Mouse (Mus musculus) hematopoietic stem cell, adult 5-6 weeks (primary cell): ENCODE data around the gene Gpatch2l. TPM values are rescaled to one million over a fixed set of nuclear protein-coding genes. Genes with fewer than 3 reads are reported as not detected.

Experiments
- ATAC-seq, 2 experiments: fragments of 125-278 bp in 1 of 2; replicated peaks in 1 of 2; 2 replicates each; pipeline ENCODE4 v1.8.0; 2016 to 2017; ENCODE audit warnings: inconsistent platforms in 2 of 2, mild to moderate bottlenecking in 2 of 2, moderate number of reproducible peaks in 2 of 2, low read depth in 1 of 2, moderate TSS enrichment in 1 of 2; ENCODE audit not compliant: low FRiP score in 2 of 2, poor library complexity in 2 of 2, severe bottlenecking in 2 of 2, insufficient read depth in 1 of 2, low TSS enrichment in 1 of 2
- total RNA-seq: library from RNA; stranded (forward); fragments of 172-1452, 232-1000 nt; gene quantifications from 2 replicates; pipeline ENCODE4 v1.2.3, GENCODE M21; 2017

The Gpatch2l gene
- total RNA-seq, 1 experiment from 2014 or later = 33.6 TPM

DNA sequence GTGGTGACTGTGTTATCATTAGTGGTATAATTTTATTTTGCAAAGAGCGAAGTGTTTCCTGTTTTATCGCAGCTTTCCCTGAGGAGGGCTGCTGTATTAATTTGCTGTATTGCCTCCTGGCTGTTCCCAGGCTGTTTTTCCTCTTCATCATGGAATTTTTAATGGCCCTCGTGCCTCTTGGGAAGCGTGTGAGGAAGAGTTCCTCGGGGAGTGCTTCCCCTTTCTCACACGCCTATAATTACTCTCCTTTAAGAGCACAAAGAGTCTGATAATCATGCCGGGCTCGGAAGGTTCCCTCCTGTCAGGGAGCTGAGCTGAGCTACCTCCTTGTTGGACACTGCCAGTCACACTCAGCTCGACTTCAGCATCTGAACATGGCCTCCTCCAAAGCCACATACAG lies 30.0 kb downstream of the Gpatch2l start:
- no peak for ATAC-seq

DNA sequence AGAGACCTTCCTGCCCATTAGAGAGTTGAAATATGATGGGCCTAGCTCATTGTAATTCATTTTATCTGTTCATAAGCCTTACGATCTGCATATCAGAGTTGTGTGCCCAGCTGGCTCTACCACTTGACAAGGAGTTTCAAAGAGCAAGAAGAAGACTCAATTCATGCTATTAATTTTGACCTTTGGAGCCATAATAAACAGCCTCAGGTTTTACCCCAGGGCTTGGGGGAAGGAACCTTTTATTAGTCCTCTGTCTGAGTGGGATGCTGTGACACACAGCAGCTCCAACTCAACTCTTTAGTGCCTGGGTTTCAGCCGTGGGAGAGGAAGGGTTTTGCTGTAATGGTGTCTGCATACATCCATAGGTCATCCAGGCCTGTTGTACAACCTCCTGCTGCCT lies 32.6 kb downstream of the Gpatch2l start:
- ATAC-seq = no peak

DNA sequence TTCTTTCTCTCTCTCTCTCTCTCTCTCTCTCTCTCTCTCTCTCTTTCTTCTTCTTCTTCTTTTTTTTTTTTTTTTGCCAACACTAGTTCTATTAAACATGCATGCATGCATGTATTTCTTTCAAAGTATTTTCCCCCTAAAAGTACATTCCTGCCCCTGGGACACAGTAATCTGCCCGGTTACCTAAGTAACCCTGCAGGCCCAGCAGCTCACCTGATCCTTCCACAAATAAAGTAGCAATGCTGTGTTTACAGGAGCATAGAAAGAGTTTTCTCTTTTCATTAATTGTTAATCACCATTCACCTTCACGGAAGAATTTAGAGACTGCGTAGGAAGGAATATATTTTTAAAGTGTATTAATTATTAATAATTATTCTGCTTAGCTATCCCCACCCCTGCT lies 34.1 kb downstream of the Gpatch2l start:
- no peak for ATAC-seq

DNA sequence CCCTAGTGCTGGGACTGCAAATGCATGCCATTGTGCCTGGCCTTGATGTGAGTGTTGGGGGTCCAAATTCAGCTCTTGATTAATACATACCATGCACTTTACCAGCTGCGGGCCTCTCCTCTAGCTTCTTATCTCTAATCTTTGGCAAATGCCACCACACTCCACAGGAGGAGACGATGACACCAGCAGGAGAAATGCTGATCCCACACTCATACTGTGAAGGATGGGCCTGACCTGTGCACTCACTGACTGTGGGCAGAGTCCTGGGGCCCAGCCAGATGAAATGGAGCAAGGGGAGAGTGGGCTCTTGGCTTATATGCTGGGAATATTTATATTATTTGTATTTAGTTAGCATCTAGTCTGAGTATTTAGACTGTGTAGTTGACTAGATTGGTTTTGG lies 34.8 kb downstream of the Gpatch2l start:
- ATAC-seq = no peak

DNA sequence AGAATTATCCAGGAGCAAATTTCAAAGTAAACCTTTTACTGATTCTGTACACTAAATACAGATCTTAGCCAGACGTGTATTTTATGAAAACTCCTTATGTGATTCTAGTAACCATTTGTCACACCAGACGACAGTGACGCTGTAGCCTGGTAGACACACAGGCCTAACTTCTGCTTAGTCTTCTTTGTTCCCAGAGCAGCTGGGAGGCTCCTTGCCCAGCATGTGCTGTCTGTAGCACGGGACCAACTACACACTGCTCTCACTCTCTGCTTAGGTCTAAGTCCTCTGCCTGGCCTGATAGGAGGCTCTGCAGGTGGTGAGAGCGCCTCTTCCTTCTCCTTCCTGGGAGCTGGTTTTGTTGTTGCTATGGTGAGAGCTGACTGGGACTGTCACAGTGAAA lies 35.2 kb downstream of the Gpatch2l start:
- ATAC-seq = no peak

DNA sequence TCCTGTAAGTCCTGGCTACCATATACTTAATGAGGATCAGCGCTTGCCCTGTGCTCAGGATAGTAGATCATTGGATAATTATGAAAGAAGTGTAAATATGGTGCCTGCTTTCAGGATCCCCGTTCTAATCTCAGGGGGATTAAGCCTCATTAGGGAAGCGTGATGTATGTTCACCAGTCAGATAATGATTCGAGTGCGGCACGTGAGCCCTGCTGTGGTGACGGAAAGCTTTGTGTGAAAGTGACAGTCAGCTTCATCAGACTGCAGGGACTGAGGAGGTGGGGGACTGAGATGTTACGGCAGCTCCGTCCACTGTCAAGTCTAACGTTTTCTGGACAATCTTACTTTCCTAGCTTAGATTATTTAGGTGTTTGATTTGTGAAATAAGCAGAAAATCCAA lies 38.3 kb downstream of the Gpatch2l start:
- ATAC-seq = no peak

- ATAC-seq = no peak
These were observed 44.0 kb downstream of the Gpatch2l start for GRCm38 (mm10) chr12:86285704-86286103.

DNA sequence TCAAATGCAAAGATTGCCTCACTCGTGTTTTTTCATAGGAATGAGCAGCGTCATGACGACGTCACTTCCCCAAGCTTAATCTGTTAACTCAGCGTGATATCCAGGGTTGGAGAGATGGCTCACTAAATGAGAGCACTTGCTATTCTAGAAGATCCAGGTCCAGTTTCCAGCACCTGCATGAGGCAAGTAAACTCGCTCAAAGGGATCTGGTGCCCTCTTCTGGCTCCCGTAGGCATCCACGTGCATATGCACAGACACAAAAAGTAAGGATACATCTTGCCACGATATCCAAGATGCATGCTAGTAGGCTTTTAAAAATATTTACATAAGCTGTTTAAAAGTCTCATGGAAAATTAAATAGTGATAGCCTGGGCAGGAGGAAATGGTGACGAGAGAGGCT lies 55.8 kb downstream of the Gpatch2l start:
- ATAC-seq = no peak

GRCm38 (mm10) chr12:86302973-86303372 lies 61.3 kb downstream of the Gpatch2l start:
- ATAC-seq = no peak

DNA sequence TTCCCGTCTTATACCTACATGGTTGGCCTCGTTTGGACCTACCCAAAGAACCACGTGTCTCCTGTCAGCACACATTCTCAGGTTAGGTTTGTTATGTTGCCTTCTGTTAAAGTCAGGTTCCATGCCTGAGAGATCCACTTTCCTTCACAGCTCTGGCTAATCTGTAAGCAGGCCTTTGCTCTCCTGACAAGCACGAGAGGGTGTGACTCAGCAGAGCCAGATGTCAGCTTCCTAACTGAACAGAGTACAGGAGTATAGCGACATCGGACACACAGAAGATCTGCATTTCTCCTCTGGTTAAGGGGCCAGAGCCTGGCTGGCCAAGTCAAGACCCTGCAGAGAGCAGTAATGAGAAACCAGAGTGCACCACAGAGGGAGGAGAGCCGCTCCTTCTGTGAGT lies 63.4 kb downstream of the Gpatch2l start:
- peak in 1 of 2 experiments; percentile 46; a peak in 2 of 4 replicates for ATAC-seq

DNA sequence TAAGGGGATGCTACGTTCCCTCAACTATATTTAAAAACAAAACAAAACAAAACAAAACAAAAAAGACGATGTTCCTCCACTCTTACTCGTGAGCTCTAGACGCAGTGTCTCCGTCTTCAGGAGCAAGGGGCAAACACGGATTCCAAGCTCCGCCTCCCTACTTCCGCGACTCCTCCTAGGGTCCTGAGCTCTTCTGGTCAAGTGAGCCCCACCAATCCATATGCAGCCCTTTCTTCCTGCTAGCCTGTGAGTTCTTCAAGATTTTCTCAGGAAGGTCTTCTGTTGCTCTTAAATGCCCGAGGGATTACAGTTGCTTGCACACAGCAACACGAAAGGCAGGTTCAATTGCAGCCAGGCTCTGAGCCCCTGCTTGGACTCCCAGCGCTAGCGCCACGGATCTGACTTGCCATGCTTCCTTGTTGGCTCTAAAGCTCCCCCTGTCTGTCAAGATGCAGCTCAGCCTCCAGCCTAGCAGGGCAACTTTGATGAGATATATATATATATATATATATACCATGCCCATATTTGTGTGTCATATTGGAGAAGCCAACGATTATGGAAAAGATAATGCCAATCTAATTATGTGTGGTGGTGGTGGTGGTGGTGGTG lies 64.1 kb downstream of the Gpatch2l start:
- peak in 1 of 2 experiments; percentile 63; a peak in 3 of 4 replicates for ATAC-seq

GRCm38 (mm10) chr12:86309474-86309873 lies 67.8 kb downstream of the Gpatch2l start:
- ATAC-seq = peak in 1 of 2 experiments; percentile 48; a peak in 2 of 4 replicates

DNA sequence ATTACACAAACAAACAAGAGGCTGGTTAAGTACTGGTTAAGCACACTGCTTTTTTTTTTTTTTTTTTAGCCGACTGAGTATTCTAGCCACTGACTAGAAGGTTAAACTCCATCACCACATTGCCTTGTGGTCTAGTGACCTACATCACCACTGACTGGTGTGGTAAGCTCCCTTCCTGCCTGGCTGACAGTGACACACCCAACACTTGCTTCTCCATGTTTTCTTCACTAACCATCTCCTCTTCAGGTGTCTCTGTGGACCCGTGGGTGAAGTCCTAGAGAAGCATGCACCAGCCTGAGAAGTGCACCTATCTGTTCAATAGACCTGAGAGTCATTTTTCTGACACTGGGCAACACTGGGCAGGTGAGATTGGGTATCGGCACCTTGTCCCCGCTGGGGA lies 68.2 kb downstream of the Gpatch2l start:
- ATAC-seq = peak in 1 of 2 experiments; percentile 46; a peak in 1 of 4 replicates

GRCm38 (mm10) chr12:86320629-86321028 lies 79.0 kb downstream of the Gpatch2l start:
- ATAC-seq = no peak

GRCm38 (mm10) chr12:86324297-86324696 lies 82.6 kb downstream of the Gpatch2l start:
- ATAC-seq = no peak

GRCm38 (mm10) chr12:86329813-86330212 lies 88.2 kb downstream of the Gpatch2l start:
- ATAC-seq = no peak

GRCm38 (mm10) chr12:86330684-86331083 lies 89.0 kb downstream of the Gpatch2l start:
- ATAC-seq = no peak

DNA sequence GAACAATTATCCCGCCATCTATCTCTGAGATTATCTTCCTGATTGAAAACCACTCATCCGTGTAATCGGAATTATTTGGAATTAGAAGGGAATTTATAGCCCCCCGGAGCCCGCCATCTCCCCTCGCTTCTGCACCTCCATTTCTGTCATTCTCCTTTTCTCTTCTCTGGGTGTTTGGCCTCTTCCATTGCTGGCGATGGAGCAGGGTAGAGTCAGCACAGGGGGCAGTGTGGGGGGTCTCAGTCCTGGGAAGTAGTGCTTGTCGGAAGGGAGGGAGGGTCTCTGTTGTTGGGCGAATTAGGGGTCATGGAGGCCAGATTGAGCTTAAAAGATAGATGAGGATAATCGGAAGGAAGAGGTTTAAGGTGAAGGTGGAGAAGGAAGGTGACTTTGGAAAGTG lies 89.6 kb downstream of the Gpatch2l start:
- ATAC-seq = no peak

GRCm38 (mm10) chr12:86336209-86336608 lies 94.6 kb downstream of the Gpatch2l start:
- ATAC-seq = no peak
